Mouse (Mus musculus): ENCODE measurements around the gene Gm49450.

- TF ChIP-seq CTCF (IDR thresholded peaks at IDR 0.05; ENCODE audit: extremely low read depth, insufficient read depth, low read length) (no peak), POLR2A (IDR thresholded peaks at IDR 0.05; ENCODE audit: extremely low read depth, insufficient read depth, low read length) (no peak)
These were observed 43.5 kb upstream of the Gm49450 start for GRCm38 (mm10) chr15:98996840-98997239.
